Mouse (Mus musculus): ENCODE measurements at regions not wholly inside any gene's neighbourhood (a gene's known extent, or its start where the extent isn't known, plus 50 kb on each side); places are given as distances from the start of the nearest gene placed in this dataset.

DNA sequence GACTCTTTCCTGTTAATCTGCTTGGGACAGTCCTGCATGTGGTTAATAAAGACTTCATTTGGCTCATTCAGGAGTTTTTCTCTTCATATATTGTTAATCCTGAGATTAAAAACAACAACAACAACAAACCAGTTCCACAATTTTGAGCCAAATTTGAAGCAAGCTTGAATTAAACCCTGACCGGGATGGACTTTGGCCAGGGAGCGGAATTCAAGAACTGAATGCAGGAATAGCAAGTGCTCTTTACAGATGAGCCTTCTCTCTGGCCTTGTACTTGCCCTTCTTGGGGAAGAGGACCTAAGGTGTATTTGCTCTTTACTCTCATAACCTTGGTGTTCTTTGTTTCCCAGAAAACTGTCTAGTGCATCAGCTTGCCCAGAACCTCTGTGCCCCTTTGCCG lies 161.6 kb downstream of the 9530068E07Rik start:
- Histone ChIP-seq H3K4me2 (no peak overlapping the region), H3K27me3 (peaks cover 7% of the 10 kb centered on the region), H3K4me3 (no peak overlapping the region), H3K36me3 (no peaks in the 10 kb centered on the region), H3K27ac (replicated peaks) (no peak overlapping the region), H3K9ac (no peak overlapping the region), H3K4me1 (replicated peaks) (peaks cover 9% of the 10 kb centered on the region), H3K9me3 (no peaks in the 10 kb centered on the region)
- ATAC-seq (ENCODE audit: low read depth): no peak
- whole genome bisulfite sequencing: 94% methylated on average over 3 of the region's 3 CpGs

DNA sequence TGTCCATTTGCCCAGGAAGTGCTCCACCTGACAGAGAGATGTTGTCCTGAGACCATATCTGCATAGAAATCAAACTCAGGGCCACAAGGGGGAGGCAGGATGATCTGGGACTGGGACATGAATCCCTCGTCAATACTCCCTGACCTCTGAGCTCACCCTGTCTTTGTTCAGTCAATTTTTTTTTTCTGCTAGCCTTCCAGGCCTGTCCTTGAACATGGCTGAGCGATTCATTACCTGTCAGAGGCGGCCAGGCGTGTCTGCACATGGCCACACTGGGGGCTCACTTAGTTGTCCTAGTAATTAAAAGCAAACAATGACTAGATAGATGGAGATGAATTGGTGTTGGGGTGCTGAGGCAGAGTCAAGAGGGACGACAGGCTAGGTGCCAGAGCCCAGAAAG lies 162.6 kb downstream of the 9530068E07Rik start:
- Histone ChIP-seq H3K4me3 (no peak overlapping the region), H3K4me1 (replicated peaks) (peaks cover 9% of the 10 kb centered on the region), H3K9ac (no peak overlapping the region), H3K9me3 (no peaks in the 10 kb centered on the region), H3K4me2 (no peak overlapping the region), H3K27ac (replicated peaks) (no peak overlapping the region), H3K27me3 (peaks cover 6% of the 10 kb centered on the region), H3K36me3 (no peaks in the 10 kb centered on the region)
- WGBS: 61% methylated on average over 5 of the region's 5 CpGs
- no peak for ATAC-seq (ENCODE audit: low read depth)

DNA sequence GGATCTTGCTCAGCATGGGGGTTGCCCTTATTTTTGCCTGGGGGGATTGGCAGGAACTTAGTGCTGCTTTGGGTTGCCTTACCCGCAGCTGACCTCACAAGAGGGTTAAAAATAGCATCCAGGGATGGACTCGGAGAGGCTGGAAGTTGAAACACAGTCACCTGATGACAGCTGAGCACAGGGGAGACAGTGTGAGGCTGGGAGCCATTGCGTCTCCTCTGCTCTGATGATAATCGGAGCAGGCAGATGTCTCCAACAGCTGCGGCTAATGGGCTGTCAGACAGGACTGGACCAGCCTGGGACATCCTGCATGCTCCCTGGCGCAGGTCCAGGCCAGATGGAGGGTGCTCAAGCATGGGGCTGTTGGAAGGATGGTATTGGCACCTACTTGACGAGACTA lies 165.1 kb downstream of the 9530068E07Rik start:
- peak; percentile 83 for ATAC-seq (ENCODE audit: low read depth)

DNA sequence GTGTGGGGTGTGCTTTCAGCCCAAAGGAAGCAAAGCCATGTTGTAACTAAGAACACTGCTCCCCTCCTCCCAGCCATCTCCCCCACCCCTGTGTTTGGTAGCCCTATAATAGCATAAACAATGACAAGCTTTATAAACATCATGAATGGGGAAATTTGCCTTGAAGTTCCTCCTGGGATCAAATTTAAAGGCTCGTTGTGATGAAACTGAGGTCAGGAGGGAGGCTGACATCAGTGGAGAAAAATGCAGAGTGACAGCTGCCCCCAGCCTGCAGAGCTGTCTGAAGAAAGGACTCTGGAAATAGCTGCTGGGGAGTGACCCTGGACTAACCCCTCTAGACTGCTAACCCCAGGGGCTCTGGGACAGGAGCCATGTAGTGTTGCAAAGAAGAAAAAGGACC lies 169.2 kb downstream of the 9530068E07Rik start:
- 3% methylated on average over 1 of the region's 1 CpGs for WGBS
- Histone ChIP-seq H3K36me3 (no peaks in the 10 kb centered on the region), H3K4me1 (replicated peaks) (peaks cover 37% of the 10 kb centered on the region), H3K4me3 (no peak overlapping the region), H3K9me3 (no peaks in the 10 kb centered on the region), H3K9ac (no peak overlapping the region), H3K4me2 (no peak overlapping the region), H3K27ac (replicated peaks) (no peak overlapping the region), H3K27me3 (no peaks in the 10 kb centered on the region; the same call in none of the 2 replicates)
- no peak for ATAC-seq (ENCODE audit: low read depth)

More for the DNA sequence above, 165.1 kb downstream of the 9530068E07Rik start:
- no peaks in the 10 kb centered on the region for H3K36me3 ChIP-seq
- no peaks in the 10 kb centered on the region for H3K9me3 ChIP-seq
- H3K4me3 ChIP-seq: no peak overlapping the region
- peaks cover 6% of the 10 kb centered on the region for H3K27me3 ChIP-seq
- H3K4me2 ChIP-seq: no peak overlapping the region
- no peak overlapping the region for H3K27ac ChIP-seq (replicated peaks)
- WGBS: 50% methylated on average over 7 of the region's 7 CpGs
- H3K9ac ChIP-seq: no peak overlapping the region
- peaks cover 21% of the 10 kb centered on the region for H3K4me1 ChIP-seq (replicated peaks)

DNA sequence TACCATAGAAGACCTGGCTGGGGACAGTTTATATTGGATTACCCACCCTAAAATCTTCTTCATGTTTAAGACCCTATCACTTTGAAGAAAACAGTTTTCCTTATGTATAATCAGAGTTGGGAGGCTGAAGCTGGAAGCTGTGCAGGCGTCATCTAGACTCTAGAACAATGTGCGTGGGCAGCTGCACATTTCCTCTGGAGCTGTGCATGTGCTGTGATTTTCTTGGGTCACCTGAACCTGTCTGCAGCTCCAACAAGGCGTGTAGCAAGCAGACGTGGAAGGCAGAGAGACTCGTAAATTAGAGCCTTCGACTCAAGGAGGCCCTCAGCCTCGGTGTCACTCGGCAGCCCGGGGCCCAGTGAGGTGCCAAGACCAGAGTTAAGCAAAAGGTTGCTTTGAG lies 169.8 kb downstream of the 9530068E07Rik start:
- Histone ChIP-seq H3K27ac (replicated peaks) (no peak overlapping the region), H3K4me2 (no peak overlapping the region), H3K9ac (no peak overlapping the region), H3K4me1 (replicated peaks) (peaks cover 34% of the 10 kb centered on the region), H3K36me3 (no peaks in the 10 kb centered on the region), H3K9me3 (no peaks in the 10 kb centered on the region), H3K27me3 (no peaks in the 10 kb centered on the region; the same call in none of the 2 replicates), H3K4me3 (no peak overlapping the region)
- WGBS: 61% methylated on average over 9 of the region's 9 CpGs
- no peak for ATAC-seq (ENCODE audit: low read depth)

DNA sequence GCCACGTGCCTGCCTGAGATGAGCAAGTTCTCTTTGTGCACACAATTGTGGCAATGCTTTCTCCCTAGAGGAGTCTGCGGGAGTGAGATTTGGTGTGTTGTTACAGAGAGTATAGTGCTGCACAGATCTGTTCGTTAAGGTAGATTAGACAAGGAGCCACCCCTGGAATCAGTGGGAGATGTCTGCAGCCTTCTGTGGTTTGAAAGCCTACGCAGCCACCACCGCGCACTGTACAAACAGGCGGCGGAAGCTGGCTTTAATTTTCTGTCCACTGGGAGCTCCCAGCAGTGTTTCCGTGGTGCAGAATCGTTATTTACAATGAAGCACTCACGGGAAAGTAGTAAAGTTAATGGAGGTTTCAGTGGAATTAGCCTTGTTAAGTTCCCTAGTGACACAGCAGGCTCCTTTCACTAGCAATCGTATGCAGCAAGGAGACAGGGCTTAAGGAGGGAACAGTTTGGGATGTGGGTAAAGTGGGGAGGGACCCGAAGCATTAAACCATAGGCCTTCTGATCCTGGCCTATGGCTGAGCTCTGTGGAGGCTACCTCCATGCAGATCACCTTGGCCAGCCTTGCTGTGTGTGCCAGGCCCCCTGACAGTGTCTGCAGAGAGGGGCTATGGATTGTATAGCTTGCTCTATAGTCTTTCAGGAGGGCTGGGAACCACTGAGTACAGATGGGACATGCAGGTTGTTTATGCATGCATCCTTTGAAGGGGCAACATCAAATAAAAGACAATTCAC lies 171.9 kb downstream of the 9530068E07Rik start:
- no peak overlapping the region for H3K4me2 ChIP-seq
- ATAC-seq (ENCODE audit: low read depth): peak; percentile 71
- H3K9me3 ChIP-seq: no peaks in the 10 kb centered on the region

DNA sequence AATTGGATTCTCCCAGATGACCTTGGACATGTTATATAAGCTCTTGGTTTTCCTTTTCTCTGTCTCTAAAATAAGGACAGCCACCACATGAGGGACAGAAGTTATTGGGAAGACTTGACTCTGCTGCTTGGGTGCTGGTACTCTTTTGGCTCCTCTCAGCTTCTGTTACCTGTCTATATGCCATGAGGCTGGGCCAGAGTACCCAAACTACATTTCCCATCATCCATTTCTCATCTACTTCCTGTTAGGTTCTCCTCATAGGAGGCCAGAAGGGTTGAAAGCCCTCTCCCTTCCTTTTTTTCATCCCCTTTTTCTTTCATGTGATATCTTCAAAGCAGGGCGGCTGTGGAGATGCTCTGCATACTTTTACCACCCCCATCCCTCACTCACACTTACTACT lies 172.6 kb downstream of the 9530068E07Rik start:
- no peak for ATAC-seq (ENCODE audit: low read depth)
- H3K27me3 ChIP-seq: no peaks in the 10 kb centered on the region; the same call in none of the 2 replicates
- H3K9me3 ChIP-seq: no peaks in the 10 kb centered on the region
- no peak overlapping the region for H3K4me2 ChIP-seq
- H3K4me1 ChIP-seq (replicated peaks): peaks cover 28% of the 10 kb centered on the region
- WGBS: 63% methylated on average over 1 of the region's 1 CpGs
- no peak overlapping the region for H3K9ac ChIP-seq
- H3K27ac ChIP-seq (replicated peaks): peak overlapping the region; percentile 3; the same call in 1 of the 2 replicates
- H3K36me3 ChIP-seq: no peaks in the 10 kb centered on the region
- no peak overlapping the region for H3K4me3 ChIP-seq

More for the DNA sequence above, 171.9 kb downstream of the 9530068E07Rik start:
- peaks cover 28% of the 10 kb centered on the region for H3K4me1 ChIP-seq (replicated peaks)
- no peaks in the 10 kb centered on the region; the same call in none of the 2 replicates for H3K27me3 ChIP-seq
- H3K9ac ChIP-seq: no peak overlapping the region
- H3K27ac ChIP-seq (replicated peaks): peak overlapping the region; percentile 56; the same call in 1 of the 2 replicates
- WGBS: 29% methylated on average over 13 of the region's 13 CpGs
- H3K4me3 ChIP-seq: no peak overlapping the region
- H3K36me3 ChIP-seq: no peaks in the 10 kb centered on the region

DNA sequence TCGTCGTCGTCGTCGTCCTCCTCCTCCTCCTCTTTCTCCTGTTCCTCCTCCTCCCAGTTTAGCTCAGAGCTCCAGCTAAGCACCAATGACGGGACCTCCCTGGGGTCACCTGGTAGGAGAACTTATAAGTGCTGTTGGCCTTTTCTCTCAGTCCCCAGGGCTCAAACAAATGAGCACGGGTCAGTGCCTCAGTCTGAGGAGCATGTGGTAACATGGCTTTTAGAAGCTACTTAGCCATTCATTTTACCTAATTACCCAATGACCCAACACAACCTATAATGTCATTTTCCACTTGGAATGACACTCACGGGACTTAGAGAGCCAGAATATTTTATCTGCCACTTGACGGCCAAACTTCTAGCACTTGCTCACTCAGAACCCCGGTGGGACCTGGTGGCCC lies 173.5 kb downstream of the 9530068E07Rik start:
- Histone ChIP-seq H3K9me3 (no peaks in the 10 kb centered on the region), H3K36me3 (no peaks in the 10 kb centered on the region), H3K9ac (no peak overlapping the region), H3K4me1 (replicated peaks) (peaks cover 28% of the 10 kb centered on the region), H3K4me3 (no peak overlapping the region), H3K27ac (replicated peaks) (no peak overlapping the region), H3K27me3 (no peaks in the 10 kb centered on the region; the same call in none of the 2 replicates), H3K4me2 (no peak overlapping the region)
- ATAC-seq (ENCODE audit: low read depth): no peak
- 67% methylated on average over 10 of the region's 10 CpGs for WGBS

DNA sequence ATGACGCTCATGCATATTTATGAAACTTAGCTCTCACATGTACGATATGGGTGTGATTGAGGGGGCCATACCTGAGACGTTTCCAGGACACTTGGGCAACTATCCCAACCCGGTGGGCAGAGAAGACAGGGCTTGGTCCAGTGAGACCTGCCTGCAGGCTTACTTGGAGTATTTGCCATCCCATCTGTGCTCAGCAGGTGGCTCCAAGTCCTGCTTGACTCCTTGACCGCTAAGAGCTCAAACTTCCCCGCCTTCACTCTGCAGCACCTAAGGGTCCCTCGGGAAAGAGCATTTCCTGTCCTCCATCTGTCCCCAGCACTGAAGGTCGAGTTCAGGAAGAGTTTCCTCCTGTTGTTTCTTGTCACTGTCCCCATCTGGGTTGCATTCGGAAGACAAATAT lies 182.2 kb downstream of the 9530068E07Rik start:
- ATAC-seq (ENCODE audit: low read depth): no peak
- Histone ChIP-seq H3K4me2 (no peak overlapping the region), H3K27ac (replicated peaks) (no peak overlapping the region), H3K9ac (no peak overlapping the region), H3K9me3 (no peaks in the 10 kb centered on the region), H3K27me3 (0 out of 2 replicates have a peak, but pooled peaks cover 5% of the 10 kb centered on the region), H3K36me3 (no peaks in the 10 kb centered on the region), H3K4me1 (replicated peaks) (peaks cover 4% of the 10 kb centered on the region; the same call in 1 of the 2 replicates), H3K4me3 (no peak overlapping the region)
- WGBS: 39% methylated on average over 9 of the region's 9 CpGs

DNA sequence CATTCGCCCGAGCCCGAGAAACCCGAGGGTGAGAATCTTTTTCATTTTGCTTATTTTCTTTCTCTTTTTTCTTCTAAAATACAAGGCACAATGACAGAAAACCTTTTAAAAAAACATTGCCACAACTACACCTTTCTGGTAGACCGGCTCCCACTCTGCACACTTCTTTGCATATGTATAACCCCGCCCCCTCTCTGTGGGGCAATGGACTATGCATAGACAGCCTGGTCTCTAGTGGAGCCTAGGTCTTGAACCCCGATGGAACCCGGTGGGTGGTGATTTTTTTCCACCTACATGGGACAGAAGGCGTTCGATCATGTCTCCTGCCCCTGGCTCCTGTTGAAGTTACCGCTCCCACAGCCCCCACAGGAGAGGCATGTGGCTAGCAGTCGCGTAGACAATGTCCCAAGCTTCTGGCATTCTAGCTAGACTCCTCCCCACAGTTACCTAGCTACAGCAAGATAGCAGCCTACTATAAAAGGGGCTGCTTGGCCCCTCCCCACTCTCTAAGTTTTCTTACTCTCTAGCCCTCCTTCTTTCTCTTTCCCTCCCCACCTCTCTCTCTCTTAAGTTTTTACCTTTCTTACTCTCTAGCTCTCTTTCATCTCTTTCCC lies 183.6 kb downstream of the 9530068E07Rik start:
- peaks cover 4% of the 10 kb centered on the region; the same call in 1 of the 2 replicates for H3K4me1 ChIP-seq (replicated peaks)
- H3K4me3 ChIP-seq: no peak overlapping the region
- no peaks in the 10 kb centered on the region for H3K36me3 ChIP-seq
- H3K9ac ChIP-seq: no peak overlapping the region
- no peaks in the 10 kb centered on the region for H3K9me3 ChIP-seq
- no peak overlapping the region for H3K27ac ChIP-seq (replicated peaks)
- H3K4me2 ChIP-seq: no peak overlapping the region
- 68% methylated on average over 13 of the region's 13 CpGs for WGBS
- ATAC-seq (ENCODE audit: low read depth): no peak
- H3K27me3 ChIP-seq: 0 out of 2 replicates have a peak, but pooled peaks cover 5% of the 10 kb centered on the region

DNA sequence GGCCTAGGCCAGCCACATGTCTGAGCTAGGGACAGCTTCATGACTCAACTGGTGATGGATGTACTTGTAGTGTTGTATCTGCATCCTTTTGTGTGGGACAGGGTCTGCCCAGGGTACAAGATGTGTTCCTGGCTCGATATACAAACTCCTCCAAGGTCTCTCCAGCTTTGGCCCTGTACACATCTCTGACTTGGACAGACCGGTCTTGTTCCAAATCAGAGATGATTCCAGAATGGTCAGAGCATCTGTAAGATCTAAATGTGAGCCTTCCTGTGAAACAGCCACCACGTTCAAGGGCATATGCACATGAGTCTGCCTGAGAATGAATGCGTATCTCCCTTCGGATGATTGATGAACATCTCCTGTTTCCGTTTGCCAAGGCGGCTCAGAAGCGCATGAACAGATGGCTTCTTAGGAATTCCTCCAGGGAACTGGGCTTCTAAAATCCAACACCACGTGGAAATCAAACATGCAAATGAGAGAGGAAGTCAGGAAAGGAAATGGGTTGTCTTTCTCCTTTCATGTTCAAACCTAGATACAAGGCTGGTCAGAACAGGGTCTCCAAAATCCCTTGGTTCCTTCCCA lies 172.7 kb upstream of the Fstl4 start:
- 56% methylated on average over 9 of the region's 9 CpGs for WGBS
- Histone ChIP-seq H3K4me3 (no peak overlapping the region), H3K27me3 (0 out of 2 replicates have a peak, but pooled peaks cover 7% of the 10 kb centered on the region), H3K27ac (replicated peaks) (no peak overlapping the region), H3K36me3 (no peaks in the 10 kb centered on the region), H3K9ac (no peak overlapping the region), H3K4me1 (replicated peaks) (peaks cover 10% of the 10 kb centered on the region), H3K9me3 (peaks cover 7% of the 10 kb centered on the region; the same call in 1 of the 2 replicates), H3K4me2 (no peak overlapping the region)
- no peak for ATAC-seq (ENCODE audit: low read depth)

DNA sequence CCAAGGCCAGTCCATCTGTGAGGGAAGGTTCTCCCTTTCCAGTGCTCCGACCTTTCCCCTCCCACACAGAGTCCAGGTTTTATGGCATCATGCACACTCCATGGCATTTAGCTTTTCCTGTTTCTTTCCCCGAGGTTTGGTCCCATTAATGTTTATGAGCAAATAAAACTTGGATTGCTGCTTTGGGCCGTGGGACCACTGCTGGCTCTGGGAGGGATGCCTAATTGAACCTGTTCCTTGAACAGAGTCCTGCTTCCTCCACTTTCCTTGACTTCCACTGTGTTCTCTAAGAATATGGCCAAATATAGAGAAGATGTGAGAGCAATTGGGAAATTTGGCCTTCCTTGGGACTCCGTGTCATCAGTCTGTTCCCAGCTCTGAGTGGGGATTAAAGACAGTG lies 170.3 kb upstream of the Fstl4 start:
- WGBS: 39% methylated on average over 4 of the region's 4 CpGs
- Histone ChIP-seq H3K9me3 (peaks cover 7% of the 10 kb centered on the region; the same call in 1 of the 2 replicates), H3K4me1 (replicated peaks) (no peaks in the 10 kb centered on the region), H3K36me3 (no peaks in the 10 kb centered on the region), H3K9ac (no peak overlapping the region), H3K4me3 (no peak overlapping the region), H3K4me2 (no peak overlapping the region), H3K27me3 (no peaks in the 10 kb centered on the region), H3K27ac (replicated peaks) (no peak overlapping the region)
- ATAC-seq (ENCODE audit: low read depth): no peak
